Mouse (Mus musculus) c-Kit-positive CD71-negative TER-119-negative erythroid progenitor cells, embryonic 14.5 days (primary cell): Measurements from ENCODE around the gene Hsf5.

Experiments
- DNase-seq: peaks from one replicate; pipeline ENCODE4 v3.0.0-alpha.2; 2013; ENCODE audit warnings: low read depth

The Hsf5 gene

DNA sequence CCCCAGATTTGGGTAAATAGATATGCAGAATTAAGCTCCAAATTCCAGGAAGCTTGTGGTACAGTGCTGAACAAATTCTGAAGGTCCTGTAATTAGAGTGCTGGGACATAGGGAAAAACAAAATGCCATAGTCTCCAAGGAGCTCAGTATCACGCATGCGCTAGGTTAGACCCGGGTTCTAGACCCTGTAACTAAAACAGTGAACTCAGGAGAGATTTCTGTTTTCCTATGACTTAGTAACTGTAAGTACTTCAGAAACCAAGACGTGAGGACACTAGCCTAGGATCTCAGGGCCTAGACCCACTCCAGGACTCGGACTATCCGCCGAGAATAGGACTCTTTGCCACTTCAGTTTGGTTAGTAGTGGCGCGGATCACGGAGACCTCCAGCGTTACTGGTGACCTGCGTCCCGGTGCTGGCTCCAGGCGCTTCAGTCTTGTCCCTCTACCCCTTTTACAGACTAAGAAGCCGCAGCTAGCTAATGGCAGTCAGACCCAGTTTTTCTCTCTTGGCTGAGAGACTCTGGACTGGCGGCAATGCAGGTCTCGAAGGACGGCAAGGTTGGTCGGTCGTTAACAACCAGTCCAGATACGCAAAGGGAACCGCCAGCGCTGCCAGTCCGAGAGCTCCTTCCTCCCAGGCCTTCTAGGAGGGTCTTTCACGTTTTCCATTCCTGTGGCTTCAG lies 26.0 kb upstream of the Hsf5 start:
- no peak for DNase-seq

DNA sequence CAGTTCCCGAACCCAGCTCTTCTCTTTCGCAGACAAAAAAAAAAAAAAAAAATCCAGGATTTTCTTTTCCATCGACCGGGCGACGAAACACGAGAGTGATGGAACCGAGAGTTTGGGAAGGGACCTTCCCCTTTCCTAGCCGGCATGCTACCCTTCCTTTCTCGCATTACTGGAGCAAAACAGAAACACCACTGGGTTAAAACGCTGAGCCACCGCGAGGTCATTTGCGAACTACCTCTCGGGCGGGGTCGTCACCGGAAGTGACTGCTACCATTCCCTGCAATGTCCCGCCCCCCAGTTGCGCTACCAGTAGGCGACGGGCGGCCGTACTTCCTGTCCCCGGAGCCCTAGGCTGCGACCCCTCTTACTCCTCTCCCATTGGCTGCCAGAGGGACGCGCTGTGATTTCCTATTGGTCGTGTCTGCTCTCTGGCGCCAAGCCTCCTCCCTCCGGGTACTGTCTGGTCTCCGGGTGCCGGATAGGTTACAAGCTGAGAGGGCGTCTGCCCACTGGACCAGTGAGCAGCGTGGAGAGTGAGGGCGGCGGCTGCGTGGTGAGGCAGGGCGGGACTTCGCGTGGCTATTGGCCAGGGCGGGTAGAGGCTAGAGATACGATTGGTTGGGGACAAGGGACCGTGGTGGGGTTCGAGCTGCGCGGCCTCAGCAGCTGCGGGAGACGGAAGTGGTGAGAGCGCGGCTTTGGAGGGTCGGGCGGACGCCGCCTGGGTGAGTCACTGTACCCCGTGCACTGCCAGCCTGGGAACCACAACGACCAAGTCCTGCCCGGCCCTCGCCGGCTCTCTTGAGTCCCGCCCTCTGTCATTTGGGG lies 25.2 kb upstream of the Hsf5 start, which contains the start of gene Mtmr4:
Gene Mtmr4, plus strand, starts transcription at position 637 of the 828 bp plus-strand sequence.
- peak; percentile 95 for DNase-seq

DNA sequence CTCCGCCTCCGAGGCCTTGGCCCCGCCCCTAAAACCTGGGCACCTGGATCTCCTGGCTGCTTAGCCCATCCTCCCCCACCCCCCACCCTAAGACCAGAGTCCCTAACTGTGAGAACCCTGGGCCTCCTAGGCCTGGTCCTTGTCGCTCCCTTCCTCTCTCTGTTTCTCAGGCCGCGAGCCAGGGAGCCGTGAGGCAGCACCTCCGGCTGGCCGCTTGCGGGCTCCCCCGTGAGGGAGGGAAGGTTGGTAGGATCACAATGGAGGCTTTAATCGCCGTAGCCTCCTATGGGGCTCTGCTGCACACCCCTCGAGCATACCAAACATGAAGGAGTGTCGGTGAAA lies 24.6 kb upstream of the Hsf5 start:
- no peak for DNase-seq

DNA sequence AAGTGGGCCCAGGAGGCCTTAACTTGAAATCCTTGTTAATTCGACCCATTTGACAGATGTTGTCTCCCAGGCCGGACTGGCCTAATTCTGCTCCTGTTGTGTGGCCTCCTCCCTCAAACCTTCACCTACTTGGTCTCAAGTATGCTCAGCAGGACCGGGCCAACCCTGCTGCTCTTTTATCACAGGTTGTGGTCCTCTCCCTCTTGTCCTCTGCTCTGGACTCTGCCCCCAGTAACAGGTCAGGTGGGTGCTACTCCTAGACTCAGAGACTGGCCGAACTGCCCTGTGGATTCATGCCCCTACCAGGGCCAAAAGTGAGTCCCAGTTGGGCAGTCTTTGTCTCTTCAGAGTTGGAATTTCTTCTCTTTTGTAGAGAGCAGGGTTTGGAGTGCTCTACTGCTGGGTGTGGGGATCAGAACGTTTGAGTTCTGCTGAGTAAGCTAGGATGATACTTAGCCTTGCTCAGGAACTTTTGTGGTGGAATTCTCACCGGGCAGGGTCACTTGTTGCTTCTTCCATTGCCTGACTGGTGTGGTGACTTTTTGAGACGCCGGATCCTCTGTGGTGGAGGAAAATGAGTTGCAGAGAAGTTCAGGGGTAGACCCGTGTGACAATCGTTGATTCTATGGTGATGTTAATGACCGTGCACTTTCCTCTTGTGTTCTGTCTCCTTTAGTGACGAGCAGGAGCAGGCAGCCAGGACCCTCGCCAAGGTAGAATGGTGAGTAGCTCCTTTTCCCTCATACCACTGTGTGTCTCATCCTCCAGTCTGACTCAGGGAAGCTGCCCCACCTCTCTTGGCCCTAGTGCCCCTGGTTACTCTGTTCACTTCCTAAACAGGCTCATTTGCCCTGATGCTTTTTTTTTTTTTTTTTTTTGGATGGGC lies 24.0 kb upstream of the Hsf5 start:
- no peak for DNase-seq

DNA sequence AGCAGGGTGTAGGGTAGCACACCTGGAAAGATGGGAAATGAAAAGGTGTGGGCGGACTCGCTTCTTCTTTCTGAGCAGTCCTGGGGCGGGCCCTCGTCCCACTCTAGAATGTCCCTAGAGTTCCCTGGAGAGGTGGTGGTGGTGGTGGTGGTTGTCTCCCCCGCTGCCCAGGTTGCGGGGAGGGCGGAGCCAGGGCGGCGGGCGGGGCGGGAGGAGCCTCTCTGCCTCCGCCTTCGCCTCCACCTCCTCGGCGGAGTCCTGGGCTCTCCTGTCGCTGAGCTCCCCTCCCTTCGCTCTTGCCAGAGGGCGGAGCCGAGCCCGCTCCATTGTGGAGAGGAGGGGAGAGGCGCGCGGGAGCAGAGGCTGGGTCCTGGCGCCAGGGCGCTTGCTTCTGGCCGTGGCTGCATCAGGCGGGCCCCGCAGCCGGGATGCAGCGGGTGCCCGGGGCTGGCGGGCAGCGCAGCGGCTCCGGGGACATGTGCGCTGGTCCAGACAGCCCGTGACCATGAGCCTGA lies 21.6 kb upstream of the Hsf5 start:
- peak; percentile 69 for DNase-seq

DNA sequence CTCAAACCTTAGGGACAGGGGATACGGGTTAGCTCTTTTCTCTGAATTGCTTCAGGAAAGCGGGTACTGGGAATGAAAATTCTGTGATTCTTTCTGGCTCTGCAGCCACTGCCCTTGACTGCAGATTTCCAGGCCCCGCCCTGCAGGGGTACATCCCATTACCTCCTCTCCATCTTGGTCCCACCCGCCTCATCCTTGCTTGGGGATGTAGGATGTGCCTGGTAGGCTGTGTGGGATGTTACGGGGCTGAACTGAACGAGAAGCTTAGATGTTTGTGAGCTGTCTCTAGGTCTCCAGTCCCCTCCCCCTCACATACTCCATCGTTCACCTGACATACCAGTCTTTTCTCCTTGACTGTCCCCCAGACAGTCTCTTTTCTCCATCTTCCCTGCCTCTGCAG lies 21.0 kb upstream of the Hsf5 start:
- no peak for DNase-seq

DNA sequence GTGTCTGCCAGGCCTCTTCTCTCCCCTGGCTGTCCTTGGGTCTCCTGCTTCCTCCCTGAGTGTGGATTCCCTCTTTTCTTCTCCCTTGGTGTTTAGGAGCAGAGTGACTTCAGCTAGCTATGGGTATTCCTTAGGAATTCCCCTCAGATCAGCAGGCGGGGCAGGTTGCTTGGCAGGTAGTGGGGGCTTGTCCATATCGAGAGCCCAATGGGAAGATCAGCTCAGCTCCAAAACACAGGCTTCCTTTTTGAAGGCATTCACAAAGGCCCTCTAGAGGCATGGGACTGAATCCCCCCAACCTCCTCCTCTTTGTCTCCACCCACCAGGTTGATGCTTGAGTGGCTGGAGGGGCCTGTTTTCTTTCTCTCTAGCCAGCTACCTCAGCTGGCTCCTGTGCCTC lies 20.5 kb upstream of the Hsf5 start:
- DNase-seq = no peak

DNA sequence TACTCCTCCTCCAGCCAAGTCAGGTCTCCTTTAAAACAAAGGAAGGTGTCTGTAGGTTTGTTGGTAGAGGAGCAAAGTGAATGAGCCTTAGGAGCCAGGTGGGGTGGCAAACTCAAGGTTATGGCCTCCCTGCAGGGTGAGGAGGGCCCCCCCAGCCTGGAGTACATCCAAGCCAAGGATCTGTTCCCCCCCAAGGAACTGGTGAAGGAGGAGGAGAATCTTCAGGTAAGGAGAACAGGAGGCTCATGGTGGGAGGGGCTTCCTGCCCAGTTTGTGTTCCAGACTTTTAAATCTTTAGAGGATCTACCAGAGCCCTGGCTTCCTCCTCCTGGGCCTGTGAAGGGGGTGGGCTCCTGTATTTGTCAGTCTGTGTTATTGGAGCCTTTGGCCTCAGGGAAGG lies 19.9 kb upstream of the Hsf5 start:
- DNase-seq = no peak

DNA sequence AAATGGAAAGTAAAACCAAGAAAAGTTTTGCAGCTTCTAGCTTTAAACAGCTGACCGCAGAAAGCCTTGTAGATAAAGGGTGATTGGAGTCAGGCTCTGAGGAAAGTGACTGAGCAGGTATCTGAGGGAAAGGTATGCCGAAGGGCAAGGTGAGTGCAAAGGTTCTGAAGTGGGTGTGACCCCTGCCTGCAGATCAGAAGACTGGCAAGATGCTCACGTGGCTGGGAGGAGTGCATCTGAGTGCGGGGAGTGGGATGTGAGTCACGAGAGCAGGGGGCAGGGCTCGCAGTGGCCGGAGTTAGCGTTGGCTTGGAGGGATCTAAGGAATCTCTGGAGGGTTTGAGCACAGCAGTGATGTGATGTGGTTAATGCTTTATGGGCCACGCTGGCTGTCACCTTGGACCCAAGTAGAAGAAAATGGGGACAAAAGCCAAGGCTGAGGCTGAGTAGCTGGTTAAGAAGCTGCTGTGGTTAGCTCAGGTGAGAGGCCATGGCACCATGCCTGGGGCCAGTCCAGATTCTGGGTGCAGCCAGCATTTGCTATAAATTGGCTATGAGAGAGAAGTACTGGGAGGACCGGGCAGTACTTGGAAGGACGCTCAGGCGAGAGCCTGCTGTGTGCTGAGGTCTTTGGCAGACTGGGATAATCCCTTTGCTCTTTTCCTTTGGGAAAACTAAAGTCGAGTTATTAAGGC lies 17.4 kb upstream of the Hsf5 start:
- no peak for DNase-seq

DNA sequence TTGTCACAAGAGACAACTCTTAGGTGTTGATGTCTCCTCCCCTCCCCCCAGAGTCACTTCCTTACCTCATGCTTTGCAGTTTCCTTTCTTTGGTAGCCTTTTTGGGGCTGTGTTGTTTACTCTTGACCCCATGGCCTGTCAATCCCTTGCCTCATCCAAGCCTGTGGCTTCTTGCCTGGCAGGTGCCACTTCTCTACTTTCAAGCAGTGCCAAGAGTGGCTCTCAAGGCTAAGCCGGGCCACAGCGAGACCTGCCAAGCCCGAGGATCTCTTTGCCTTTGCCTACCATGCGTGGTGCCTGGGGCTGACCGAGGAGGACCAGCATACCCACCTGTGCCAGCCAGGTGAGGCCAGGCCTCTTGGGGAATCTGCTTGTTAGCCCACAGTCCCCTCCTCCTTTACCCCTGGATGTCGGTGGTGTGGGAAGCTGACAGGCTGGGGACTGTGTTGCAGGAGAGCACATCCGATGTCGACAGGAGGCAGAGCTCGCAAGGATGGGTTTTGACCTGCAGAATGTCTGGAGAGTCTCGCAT lies 16.6 kb upstream of the Hsf5 start:
- no peak for DNase-seq

DNA sequence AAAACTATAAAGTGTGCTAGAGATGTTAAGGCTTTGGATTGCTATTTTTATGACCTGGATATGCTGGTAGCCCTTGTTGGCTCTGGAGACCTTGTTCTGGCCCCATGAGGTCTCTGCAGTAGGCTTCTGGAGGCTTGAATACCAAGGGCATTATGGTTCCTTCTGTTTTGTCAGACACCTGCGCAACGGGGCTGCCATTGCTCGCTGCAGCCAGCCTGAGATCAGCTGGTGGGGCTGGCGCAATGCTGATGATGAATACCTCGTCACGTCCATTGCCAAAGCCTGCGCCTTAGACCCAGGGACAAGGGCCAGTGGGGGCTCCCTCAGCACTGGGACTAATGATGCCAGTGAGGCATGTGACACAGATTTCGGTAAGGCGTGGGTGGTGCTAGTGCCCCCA lies 14.7 kb upstream of the Hsf5 start:
- DNase-seq = no peak

DNA sequence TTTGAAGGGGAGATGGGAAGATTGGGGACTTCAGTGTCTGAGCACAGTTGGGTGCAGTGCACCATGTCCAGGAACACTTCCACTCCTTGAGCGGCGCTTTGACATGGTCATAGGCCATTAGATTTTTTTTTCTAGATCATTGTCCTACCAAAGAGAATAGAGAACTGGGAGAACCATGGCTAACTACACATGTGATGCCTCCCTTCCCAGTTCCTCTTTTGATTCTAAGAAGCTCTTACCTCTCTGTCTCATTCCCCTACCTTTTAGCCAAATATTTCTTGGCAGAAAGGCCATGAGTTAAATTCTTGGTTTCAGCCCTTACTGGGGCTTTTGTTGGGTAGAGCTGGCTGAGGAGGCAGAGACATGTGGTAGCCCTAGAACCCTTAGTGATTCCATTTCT lies 13.4 kb upstream of the Hsf5 start:
- no peak for DNase-seq

DNA sequence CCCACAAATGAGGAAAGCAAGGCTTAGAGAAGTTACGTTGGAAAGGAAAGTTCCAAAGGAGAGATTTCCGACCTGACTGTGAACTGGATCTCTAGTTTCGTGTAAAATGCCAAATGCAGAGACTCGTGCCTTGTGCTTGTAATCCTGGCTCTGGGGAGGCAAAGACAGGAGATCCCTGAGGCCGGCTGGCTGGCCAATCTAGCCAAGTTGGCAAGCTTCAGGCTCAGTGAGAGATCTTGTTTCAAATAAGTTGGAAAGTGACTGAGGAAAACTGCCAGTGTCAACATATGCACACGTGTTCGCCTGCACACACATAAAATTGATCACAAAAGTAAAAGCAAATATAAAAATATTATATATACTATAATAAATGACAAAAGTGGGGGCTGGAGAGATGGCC lies 7.7 kb upstream of the Hsf5 start:
- no peak for DNase-seq

DNA sequence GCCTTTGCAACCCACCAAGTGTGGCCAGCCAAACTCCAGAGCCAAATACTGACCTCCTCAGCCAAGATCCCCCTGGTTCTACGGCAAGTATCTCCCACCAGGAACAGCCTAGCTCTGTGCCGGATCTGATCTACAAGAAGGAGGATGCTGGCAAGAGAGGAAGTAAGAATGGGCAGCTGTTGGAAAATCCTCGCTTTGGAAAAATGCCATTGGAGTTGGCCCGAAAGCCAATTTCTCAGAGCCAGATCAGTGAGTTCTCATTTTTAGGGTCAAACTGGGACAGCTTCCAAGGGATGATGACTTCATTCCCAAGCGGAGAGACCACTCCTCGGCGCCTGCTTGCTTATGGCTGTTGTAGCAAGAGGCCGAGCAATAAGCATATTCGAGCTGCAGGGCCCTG lies 5.4 kb upstream of the Hsf5 start:
- DNase-seq = no peak

DNA sequence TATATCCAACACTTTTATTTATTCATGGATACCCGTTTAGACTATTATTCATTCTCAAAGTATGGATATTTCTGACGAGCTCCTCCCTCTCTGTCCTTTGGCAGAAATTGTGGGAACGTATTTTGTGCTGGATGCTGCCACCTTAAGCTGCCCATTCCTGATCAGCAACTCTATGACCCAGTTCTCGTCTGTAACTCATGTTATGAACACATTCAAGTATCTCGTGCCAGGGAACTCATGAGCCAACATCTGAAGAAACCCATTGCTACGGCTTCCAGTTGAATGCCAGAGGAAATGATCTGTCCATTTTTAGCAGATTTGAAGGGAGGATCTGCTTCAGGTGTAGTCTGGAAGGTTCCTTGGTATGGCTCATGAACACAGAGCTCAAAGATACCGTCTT lies 3.0 kb upstream of the Hsf5 start:
- DNase-seq = no peak

DNA sequence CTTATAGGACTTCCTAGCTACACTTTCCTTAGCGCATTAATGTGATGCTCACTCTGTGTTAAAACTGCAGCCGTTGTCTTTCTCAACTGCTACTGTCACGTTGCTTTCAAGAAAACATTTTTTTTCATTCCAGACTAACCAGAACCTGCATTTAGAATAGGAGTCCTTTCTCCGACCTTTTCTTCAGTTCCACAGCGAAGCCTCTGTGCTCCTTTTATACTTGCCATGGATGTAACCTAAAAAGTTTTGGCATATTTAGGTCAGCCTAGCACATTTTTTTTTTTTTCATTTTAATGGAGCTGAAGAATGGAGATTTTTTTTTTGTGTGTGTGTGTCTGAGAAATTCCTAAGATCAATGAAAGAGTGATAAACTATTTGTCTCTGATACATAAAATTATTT lies 1.4 kb upstream of the Hsf5 start:
- no peak for DNase-seq

DNA sequence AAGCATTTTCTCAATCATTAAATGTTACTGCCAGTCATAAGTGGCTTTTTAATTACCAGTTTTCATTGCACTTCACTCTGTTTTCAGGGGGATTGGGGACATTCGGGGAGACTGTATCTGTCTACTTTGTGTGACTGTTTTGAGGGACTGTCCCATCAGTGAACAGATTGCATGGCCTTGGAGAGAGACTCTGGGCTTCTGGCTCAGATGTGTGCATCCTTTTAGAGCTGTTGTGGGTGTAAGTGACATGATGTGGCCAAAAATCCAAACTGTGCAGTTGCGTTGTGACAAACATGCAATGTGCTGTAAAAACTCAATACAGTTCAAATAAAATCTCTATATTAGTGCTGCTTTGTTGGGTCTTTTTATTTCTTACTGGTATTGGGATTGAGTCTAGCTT lies 1.0 kb upstream of the Hsf5 start:
- DNase-seq = no peak

DNA sequence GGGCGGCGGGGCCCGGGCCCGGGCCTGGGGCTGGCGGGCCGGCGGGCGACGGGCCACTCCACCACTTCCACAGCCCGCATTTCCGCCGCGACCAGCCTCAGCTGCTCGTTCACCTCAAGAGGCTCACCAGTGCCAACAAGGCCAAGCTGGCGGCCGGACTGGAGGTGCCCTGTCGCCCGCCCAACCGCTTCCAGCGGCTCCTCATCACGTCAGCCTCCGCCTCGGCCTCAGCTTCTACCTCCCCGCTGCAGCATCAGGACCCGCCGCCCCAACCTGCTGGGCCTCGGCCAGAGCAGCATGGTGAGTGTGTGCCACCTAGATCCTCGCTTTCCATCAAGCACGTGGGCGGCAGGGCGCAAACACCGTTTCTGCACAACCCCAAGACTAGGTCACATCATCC lies 642 bp downstream of the Hsf5 start:
- no peak for DNase-seq

DNA sequence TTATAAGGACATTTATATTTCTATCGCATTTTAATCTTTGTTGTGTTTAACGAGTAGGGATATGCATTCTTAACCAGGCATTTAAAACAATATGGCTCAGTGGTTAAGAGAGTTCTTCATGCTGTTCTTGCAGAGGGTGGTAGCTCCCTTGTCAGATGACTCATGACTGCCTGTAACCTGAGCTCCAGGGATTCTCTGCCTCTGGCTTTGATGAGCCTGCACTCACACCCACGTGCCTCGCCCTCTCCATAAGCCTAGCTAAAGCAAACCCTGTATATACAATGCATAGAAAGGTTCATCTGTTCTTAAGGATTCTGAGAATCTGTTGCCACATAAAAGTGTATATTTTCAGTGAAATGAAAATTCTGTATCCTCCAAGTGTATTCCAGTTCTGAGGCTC lies 6.2 kb downstream of the Hsf5 start:
- no peak for DNase-seq

DNA sequence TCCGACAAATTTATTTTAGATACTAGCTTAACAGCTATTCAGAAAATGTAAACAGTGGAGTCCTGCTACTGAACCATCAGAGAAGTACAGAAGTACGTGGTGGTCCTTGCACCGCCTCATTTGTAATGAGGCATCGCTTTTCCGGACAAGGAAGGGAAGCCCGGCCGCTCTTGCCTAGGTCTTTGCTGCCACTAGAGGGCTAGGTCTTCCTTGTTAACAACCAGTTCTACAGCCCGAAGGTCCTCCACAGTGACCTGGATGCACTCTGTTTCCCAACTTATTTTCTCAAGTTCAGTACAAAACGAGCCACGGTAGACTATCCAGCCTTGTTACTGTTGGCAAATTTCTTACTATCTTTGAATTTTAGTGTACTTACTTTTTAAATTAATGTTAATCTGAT lies 12.9 kb downstream of the Hsf5 start:
- peak; percentile 53 for DNase-seq

DNA sequence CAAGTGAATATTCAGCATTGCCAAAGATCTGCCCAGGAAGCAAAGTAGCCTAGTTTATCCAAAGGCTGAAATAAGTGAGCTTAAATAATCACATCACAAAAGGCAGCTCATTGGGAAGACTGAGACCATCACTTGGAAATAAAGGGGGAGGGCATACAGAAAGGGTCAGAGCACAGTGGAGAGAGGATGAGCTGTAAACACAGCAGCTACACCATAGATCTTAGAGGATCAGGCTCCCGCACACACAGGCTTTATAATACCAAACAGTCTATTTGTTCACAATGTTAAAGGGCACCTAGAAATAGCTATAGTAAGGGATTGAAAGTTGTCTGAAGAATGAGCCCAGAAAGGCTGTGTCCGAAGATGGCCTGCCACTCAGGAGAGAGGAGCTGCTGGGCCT lies 21.8 kb downstream of the Hsf5 start:
- no peak for DNase-seq

DNA sequence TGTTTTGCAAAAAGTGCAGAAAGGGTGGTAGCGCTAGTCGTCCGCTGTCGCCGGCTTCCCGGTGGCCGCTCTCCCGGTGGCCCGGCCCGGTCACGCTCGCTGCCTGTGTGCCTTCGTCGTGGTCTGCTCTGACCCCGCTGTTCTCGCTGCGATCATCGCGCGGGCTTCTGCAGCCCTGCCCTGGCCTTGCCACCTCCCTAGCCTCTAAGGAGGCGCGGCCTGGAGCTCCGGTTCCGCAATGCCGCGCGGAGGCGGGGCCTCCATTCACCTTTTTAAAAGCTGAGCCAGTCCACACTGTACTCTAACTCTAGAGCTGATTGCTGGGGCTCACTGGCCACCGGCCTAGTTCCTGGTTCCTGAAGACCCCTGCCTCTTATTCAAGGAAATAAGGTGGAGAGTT lies 22.2 kb downstream of the Hsf5 start:
- DNase-seq = peak; percentile 53
